Mouse (Mus musculus): Measurements from ENCODE around the gene Pip5k1a.

DNA sequence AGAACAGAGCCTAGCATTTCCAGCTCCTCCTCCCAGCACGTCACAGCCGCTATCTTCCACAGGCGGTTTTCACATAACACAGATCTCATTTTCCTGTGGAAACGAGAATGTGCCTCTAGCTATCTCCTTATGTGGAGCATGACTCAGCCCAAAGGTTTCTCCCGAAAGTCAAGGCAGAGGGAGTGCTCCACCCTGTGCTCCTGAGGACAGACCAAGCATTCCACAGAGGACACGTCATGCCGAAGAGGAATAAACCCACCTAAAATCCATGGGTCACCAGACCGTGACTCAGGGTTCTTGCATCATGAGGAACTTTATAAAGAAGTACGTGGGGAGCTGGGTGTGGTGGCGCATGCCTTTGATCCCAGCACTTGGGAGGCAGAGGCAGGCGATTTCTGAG, 40.2 kb downstream of the Pip5k1a start:
- TF ChIP-seq TAL1 (IDR thresholded peaks at IDR 0.05; ENCODE audit: low read length) (no peak), GATA1 (IDR thresholded peaks at IDR 0.05; ENCODE audit: low read length) (no peak)
